Mouse (Mus musculus) A20 (cell line): ENCODE results near the gene Manea.
"Not testable (repeated sequence)": the region's sequence is repeated elsewhere in the genome, so short reads cannot be mapped to it uniquely, and the experiment has no call there.

Experiments
- DNase-seq: peaks from one replicate; pipeline ENCODE4 v3.0.0-alpha.2; 2011; ENCODE audit warnings: low read depth, low spot score

Manea gene

DNA sequence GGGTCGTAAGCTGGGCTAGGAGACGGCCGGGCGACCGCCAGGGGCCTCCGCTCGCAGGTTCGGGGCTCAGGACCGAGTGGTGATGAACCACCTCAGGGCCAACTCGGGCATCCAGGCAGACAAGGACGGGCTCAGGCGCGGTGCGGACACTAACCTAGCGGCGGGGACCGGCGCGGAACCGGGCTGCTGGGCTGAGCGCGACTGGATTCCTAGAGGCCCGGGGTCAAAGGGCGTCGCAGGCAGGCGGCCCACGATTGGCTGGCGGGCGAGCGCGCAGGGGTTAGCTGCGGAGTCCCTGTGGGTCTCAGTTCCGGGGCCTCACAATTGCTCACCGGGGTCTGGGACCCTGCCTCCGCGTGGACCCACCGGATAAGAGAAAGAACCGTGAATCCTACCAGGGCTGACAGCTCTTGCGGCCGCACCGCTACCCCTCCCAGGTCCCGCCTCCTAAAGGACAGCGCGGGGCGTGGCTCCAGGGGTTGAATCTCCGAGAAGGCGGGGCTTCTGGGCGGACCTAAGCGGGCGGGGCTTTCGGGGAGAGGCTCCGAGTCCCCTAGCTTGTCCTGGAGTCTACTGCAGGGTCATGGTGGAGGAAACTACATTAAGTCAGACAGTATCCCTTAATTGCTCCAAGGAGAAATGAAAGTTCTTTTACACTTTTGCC is at the start of gene Manea:
TSS of gene Manea (minus strand) at position 449 of the 664 bp plus-strand sequence.
- peak; percentile 95 for DNase-seq

DNA sequence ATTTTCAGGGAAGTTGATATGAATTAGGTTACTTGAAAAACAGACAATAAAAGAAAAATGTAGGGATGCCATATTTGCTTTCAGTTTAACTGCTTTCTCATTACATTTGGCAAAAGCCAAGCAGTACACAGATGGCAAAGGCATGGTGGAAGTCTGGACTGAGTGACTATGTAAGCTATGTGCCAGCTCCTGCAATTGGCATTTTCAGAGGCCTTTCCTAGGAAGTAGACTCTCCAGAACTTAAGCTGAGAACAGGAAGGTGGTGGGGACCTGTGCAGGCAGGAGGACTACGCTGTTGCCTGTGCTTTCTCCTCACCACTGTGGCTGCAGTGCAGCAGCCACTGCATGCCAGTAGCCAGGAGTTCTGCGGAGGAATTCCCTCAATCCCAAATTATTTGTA is 7.9 kb upstream of the Manea start:
- no peak for DNase-seq

GRCm38 (mm10) chr4:26353643-26354231 is 7.0 kb upstream of the Manea start:
- no peak for DNase-seq

GRCm38 (mm10) chr4:26347239-26347638 is 548 bp upstream of the Manea start:
- DNase-seq, result peak; percentile 57

DNA sequence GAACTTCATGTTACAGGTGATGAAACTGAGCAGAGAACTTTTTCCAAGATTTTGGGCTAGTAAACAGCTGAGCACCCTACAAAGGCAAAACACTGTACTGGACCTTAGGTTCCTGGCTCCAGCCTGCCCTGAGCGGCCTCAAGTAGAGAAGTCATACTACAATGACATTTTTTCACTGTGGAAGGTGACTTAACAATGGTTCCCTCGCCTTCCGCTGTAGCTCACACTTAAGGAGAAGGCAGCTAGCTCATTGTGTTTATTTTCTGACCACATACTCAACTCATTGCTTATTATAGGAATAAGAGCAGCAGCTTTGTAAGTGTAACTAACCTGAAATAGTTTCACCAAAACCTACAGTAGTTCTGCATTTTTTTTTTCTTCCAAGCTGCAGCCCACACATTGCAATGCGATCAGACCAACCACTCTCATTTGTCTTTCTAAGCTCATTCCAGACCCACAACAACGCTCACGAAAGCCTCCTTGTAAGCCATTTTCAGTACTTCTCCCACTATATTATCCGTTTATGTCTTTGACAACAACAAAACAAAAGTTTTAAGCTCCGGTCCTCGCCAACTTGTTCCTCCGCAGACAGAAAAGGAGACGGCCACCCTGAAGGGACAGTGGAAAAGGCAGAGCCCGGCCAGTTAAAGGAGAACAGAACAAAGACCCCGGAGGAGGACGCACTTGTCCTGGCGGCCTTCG is 799 bp downstream of the Manea start:
- DNase-seq, result no peak

DNA sequence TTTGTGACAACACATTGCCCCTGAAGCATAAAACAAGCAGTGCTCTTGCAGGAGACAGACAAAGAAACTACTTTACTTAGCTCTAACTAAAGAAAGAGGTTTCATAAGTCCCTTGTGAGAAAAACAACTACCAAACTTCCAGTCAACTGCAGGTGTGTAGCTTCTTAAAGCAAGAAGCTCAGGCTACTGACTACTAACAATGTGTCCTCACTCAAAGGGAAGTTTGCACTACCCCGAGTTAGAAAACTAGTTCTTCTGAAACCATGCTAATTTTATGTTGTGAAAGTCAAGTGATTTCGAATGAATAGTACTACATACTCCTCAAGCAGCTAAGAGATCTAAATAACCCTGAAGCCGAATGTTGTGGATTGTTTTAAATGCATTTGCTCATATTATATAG is 1.6 kb downstream of the Manea start:
- DNase-seq, result peak; percentile 77

- DNase-seq, result peak; percentile 25
Measured at GRCm38 (mm10) chr4:26342346-26342745, 4.3 kb downstream of the Manea start.

GRCm38 (mm10) chr4:26338604-26339003 is 8.1 kb downstream of the Manea start:
- DNase-seq, result no peak

- DNase-seq, result no peak
Measured at GRCm38 (mm10) chr4:26336563-26336962, 10.1 kb downstream of the Manea start.

DNA sequence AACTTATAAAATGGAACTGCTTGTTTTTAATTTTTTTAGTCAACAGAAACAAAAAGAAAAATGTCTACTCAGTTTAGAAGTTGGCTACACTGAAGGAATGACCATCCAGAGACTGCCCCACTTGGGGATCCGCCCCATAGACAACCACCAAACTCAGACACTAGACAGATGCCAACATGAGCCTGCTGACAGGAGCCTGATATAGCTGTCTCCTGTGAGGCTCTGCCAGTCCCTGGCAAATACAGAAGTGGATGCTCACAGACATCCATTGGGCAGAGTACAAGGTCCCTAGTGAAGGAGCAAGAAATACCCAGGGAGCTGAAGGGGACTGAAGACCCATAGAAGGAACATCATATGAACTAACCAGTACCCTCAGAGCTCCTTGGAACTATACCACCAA is 42.0 kb downstream of the Manea start:
- not testable (repeated sequence) for DNase-seq

- no peak for DNase-seq
Measured at GRCm38 (mm10) chr4:26277112-26277716, 69.5 kb downstream of the Manea start.

DNA sequence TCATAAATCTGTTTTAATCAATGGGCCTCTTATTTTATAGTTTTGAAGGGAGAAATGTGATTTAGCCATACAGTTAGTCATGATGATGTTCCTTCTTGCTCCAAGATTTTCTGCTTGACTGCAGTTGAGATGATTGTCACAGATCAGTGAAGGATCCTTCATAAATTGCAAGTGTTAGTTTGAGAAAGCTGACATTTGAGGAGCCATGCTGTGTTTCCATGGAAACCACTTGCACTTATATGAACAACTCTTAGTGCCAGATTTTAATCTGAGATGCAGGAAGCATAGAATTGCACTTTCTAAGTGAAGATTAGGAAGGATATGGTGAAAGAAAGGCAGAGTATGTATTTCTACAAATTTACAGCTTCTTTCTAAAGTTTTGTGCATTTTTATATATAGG is 70.4 kb downstream of the Manea start:
- DNase-seq, result no peak

GRCm38 (mm10) chr4:26275769-26276168 is 70.9 kb downstream of the Manea start:
- DNase-seq, result no peak
